Mouse (Mus musculus) c-Kit-positive CD71-positive TER-119-negative erythroid progenitor cells, embryonic 14.5 days (primary cell): Measurements from ENCODE around the gene E2f4.

Experiments used
- DNase-seq: peaks from one replicate; pipeline ENCODE4 v3.0.0-alpha.2; 2013; ENCODE audit warnings: low read depth

The E2f4 gene

GRCm38 (mm10) chr8:105348450-105349095 is 51.1 kb downstream of the E2f4 start, which contains the start of gene Slc9a5:
TSS of gene Slc9a5 (plus strand) at chr8:105348843.
- no peak for DNase-seq

- DNase-seq: no peak
Measured at GRCm38 (mm10) chr8:105349096-105349771, 51.8 kb downstream of the E2f4 start.

GRCm38 (mm10) chr8:105350186-105350585 is 52.7 kb downstream of the E2f4 start:
- no peak for DNase-seq

GRCm38 (mm10) chr8:105353583-105354135 is 56.2 kb downstream of the E2f4 start:
- DNase-seq: no peak

- DNase-seq: no peak
Measured at GRCm38 (mm10) chr8:105354549-105354948, 57.1 kb downstream of the E2f4 start.
